Mouse (Mus musculus): ENCODE data around the gene Masp2.

- no peak for TF ChIP-seq CTCF (IDR thresholded peaks at IDR 0.05; ENCODE audit: borderline replicate concordance, extremely low read depth, insufficient read depth, insufficient read length)
- no peak for TF ChIP-seq POLR2A (IDR thresholded peaks at IDR 0.05; ENCODE audit: borderline replicate concordance, extremely low read depth, insufficient read depth, insufficient read length, poor library complexity, severe bottlenecking)
Observed at GRCm38 (mm10) chr4:148622485-148622884, 20.1 kb downstream of the Masp2 start.

Data from brain, embryonic 14.5 days (tissue).